Mouse (Mus musculus): ENCODE data around the gene Cyp17a1. TPM values are rescaled to one million over a fixed set of nuclear protein-coding genes. Genes with fewer than 3 reads are reported as not detected.

The Cyp17a1 gene
- total RNA-seq, 2 experiments from 2014 or later: not detected

GRCm38 (mm10) chr19:46662784-46663183, 10.2 kb downstream of the Cyp17a1 start:
- no peak for DNase-seq
- no peak for TF ChIP-seq CTCF (IDR thresholded peaks at IDR 0.05)
- intact Hi-C loops (cut with DNase I): no loop called here
- Histone ChIP-seq H3K4me3 (no peak overlapping the region), H3K27ac (no peak overlapping the region)

- intact Hi-C loops (cut with DNase I): no loop called here
- no peak for TF ChIP-seq CTCF (IDR thresholded peaks at IDR 0.05)
- H3K27ac ChIP-seq: no peak overlapping the region
Observed at GRCm38 (mm10) chr19:46662214-46662613, 10.8 kb downstream of the Cyp17a1 start.

GRCm38 (mm10) chr19:46661511-46661910, 11.5 kb downstream of the Cyp17a1 start:
- H3K27ac ChIP-seq: no peak overlapping the region
- no peak for TF ChIP-seq CTCF (IDR thresholded peaks at IDR 0.05)
- no peak for DNase-seq
- intact Hi-C loops (cut with DNase I): no loop called here
- no peak overlapping the region for H3K4me3 ChIP-seq

More at GRCm38 (mm10) chr19:46662214-46662613, 10.8 kb downstream of the Cyp17a1 start:
- DNase-seq: no peak
- no peak overlapping the region for H3K4me3 ChIP-seq

- TF ChIP-seq CTCF (IDR thresholded peaks at IDR 0.05): no peak
- intact Hi-C loops (cut with DNase I): loop anchor here (10.0 kb wide), 1 partner anchor 54 kb away; no protein-coding TSS in a partner anchor
- H3K4me3 ChIP-seq: no peak overlapping the region
- 0 out of 2 replicates have a peak overlapping the region, but pooled peaks have one; percentile 20 for H3K27ac ChIP-seq
- DNase-seq: no peak
Observed at GRCm38 (mm10) chr19:46658851-46659250, 14.1 kb downstream of the Cyp17a1 start.

- Histone ChIP-seq H3K27ac (no peak overlapping the region), H3K4me3 (no peak overlapping the region)
- intact Hi-C loops (cut with DNase I): loop anchor here (10.0 kb wide), 1 partner anchor 54 kb away; no protein-coding TSS in a partner anchor
- peak; percentile 2 for DNase-seq
- TF ChIP-seq CTCF (IDR thresholded peaks at IDR 0.05): no peak
Observed at GRCm38 (mm10) chr19:46658348-46658747, 14.6 kb downstream of the Cyp17a1 start.

- Histone ChIP-seq H3K4me3 (no peak overlapping the region), H3K27ac (no peak overlapping the region)
- DNase-seq: peak; percentile 33
- intact Hi-C loops (cut with DNase I): loop anchor here (10.0 kb wide), 1 partner anchor 53 kb away; no protein-coding TSS in a partner anchor
- TF ChIP-seq CTCF (IDR thresholded peaks at IDR 0.05): peak; percentile 65
Observed at GRCm38 (mm10) chr19:46657339-46658020, 15.5 kb downstream of the Cyp17a1 start.

GRCm38 (mm10) chr19:46656151-46656840, 16.7 kb downstream of the Cyp17a1 start:
- intact Hi-C loops (cut with DNase I): loop anchor here (10.0 kb wide), 1 partner anchor 51 kb away; no protein-coding TSS in a partner anchor
- DNase-seq: peak; percentile 15
- no peak for TF ChIP-seq CTCF (IDR thresholded peaks at IDR 0.05)
- Histone ChIP-seq H3K4me3 (no peak overlapping the region), H3K27ac (no peak overlapping the region)

GRCm38 (mm10) chr19:46655626-46656025, 17.3 kb downstream of the Cyp17a1 start:
- intact Hi-C loops (cut with DNase I): loop anchor here (10.0 kb wide), 1 partner anchor 51 kb away; no protein-coding TSS in a partner anchor
- H3K4me3 ChIP-seq: no peak overlapping the region
- no peak overlapping the region; the same call in 1 of the 2 replicates for H3K27ac ChIP-seq
- peak; percentile 20 for DNase-seq
- TF ChIP-seq CTCF (IDR thresholded peaks at IDR 0.05): no peak

GRCm38 (mm10) chr19:46653616-46654235, 19.2 kb downstream of the Cyp17a1 start:
- intact Hi-C loops (cut with DNase I): loop anchor here (10.0 kb wide), 1 partner anchor 49 kb away; no protein-coding TSS in a partner anchor
- DNase-seq: no peak
- Histone ChIP-seq H3K27ac (no peak overlapping the region), H3K4me3 (no peak overlapping the region)
- TF ChIP-seq CTCF (IDR thresholded peaks at IDR 0.05): no peak

GRCm38 (mm10) chr19:46653188-46653587, 19.8 kb downstream of the Cyp17a1 start:
- H3K27ac ChIP-seq: no peak overlapping the region
- no peak overlapping the region for H3K4me3 ChIP-seq
- intact Hi-C loops (cut with DNase I): loop anchor here (10.0 kb wide), 1 partner anchor 48 kb away; no protein-coding TSS in a partner anchor
- no peak for DNase-seq
- TF ChIP-seq CTCF (IDR thresholded peaks at IDR 0.05): no peak

GRCm38 (mm10) chr19:46648565-46648964, 24.4 kb downstream of the Cyp17a1 start:
- TF ChIP-seq CTCF (IDR thresholded peaks at IDR 0.05): no peak
- intact Hi-C loops (cut with DNase I): no loop called here

GRCm38 (mm10) chr19:46647850-46648249, 25.1 kb downstream of the Cyp17a1 start:
- peak; percentile 54 for DNase-seq
- H3K27ac ChIP-seq: peak overlapping the region; percentile 95
- intact Hi-C loops (cut with DNase I): no loop called here
- peak; percentile 50 for TF ChIP-seq CTCF (IDR thresholded peaks at IDR 0.05)
- no peak overlapping the region for H3K4me3 ChIP-seq

More at GRCm38 (mm10) chr19:46648565-46648964, 24.4 kb downstream of the Cyp17a1 start:
- no peak for DNase-seq
- Histone ChIP-seq H3K27ac (peak overlapping the region; percentile 95), H3K4me3 (no peak overlapping the region)
